Mouse (Mus musculus): ENCODE results near the gene Olfr372. TPM values are rescaled to one million over a fixed set of nuclear protein-coding genes. Genes with fewer than 3 reads are reported as not detected.
A peak's percentile ranks its signal among the peaks of the same experiment; 100 is the strongest.
"Not testable (repeated sequence)": the region's sequence is repeated elsewhere in the genome, so short reads cannot be mapped to it uniquely, and the experiment has no call there.

The Olfr372 gene
- polyA plus RNA-seq, 1 experiment from 2014 or later, result not detected

GRCm38 (mm10) chr8:72066819-72067399, 25.9 kb downstream of the Olfr372 start:
- not testable (repeated sequence) for DNase-seq (ENCODE audit: low spot score); H3K27me3 ChIP-seq (replicated peaks; ENCODE audit: control insufficient read depth, insufficient read depth, low read length); H3K27ac ChIP-seq (ENCODE audit: low read depth, low read length); H3K9me3 ChIP-seq (ENCODE audit: control insufficient read depth, low read length); H3K4me3 ChIP-seq (ENCODE audit: low read depth, low read length); ATAC-seq (replicated peaks; ENCODE audit: low FRiP score); H3K36me3 ChIP-seq (ENCODE audit: control insufficient read depth, insufficient read depth, low read length); H3K9ac ChIP-seq (ENCODE audit: low read depth, low read length); H3K4me2 ChIP-seq; H3K4me1 ChIP-seq (replicated peaks; ENCODE audit: control insufficient read depth, insufficient read depth, low read length)
- 76% methylated on average over 1 of the region's 1 CpGs for WGBS

GRCm38 (mm10) chr8:72082877-72083276, 41.9 kb downstream of the Olfr372 start, which contains the start of gene Olfr373:
Gene Olfr373, plus strand, starts transcription at chr8:72083177.
- H3K4me1 ChIP-seq (replicated peaks; ENCODE audit: control insufficient read depth, insufficient read depth, low read length); ATAC-seq (replicated peaks; ENCODE audit: low FRiP score); DNase-seq (ENCODE audit: low spot score); H3K36me3 ChIP-seq (ENCODE audit: control insufficient read depth, insufficient read depth, low read length); H3K27me3 ChIP-seq (replicated peaks; ENCODE audit: control insufficient read depth, insufficient read depth, low read length); H3K4me3 ChIP-seq (ENCODE audit: low read depth, low read length); H3K27ac ChIP-seq (ENCODE audit: low read depth, low read length); H3K9me3 ChIP-seq (ENCODE audit: control insufficient read depth, low read length); H3K9ac ChIP-seq (ENCODE audit: low read depth, low read length); H3K4me2 ChIP-seq: not testable (repeated sequence)

GRCm38 (mm10) chr8:72084744-72085143, 43.7 kb downstream of the Olfr372 start:
- H3K27ac ChIP-seq (ENCODE audit: low read depth, low read length), result no peak overlapping the region
- H3K4me3 ChIP-seq (ENCODE audit: low read depth, low read length), result no peak overlapping the region
- 57% methylated on average over 5 of the region's 5 CpGs for WGBS
- H3K4me2 ChIP-seq, result no peak overlapping the region
- H3K27me3 ChIP-seq (replicated peaks; ENCODE audit: control insufficient read depth, insufficient read depth, low read length), result no peaks in the 10 kb centered on the region
- H3K9me3 ChIP-seq (ENCODE audit: control insufficient read depth, low read length), result no peaks in the 10 kb centered on the region
- no peak overlapping the region for H3K9ac ChIP-seq (ENCODE audit: low read depth, low read length)
- no peak for DNase-seq (ENCODE audit: low spot score)
- no peaks in the 10 kb centered on the region for H3K4me1 ChIP-seq (replicated peaks; ENCODE audit: control insufficient read depth, insufficient read depth, low read length)
- no peaks in the 10 kb centered on the region for H3K36me3 ChIP-seq (ENCODE audit: control insufficient read depth, insufficient read depth, low read length)
- ATAC-seq (replicated peaks; ENCODE audit: low FRiP score), result no peak

- not testable (repeated sequence) for H3K9me3 ChIP-seq (ENCODE audit: control insufficient read depth, low read length); H3K36me3 ChIP-seq (ENCODE audit: control insufficient read depth, insufficient read depth, low read length); H3K4me2 ChIP-seq; DNase-seq (ENCODE audit: low spot score); H3K4me1 ChIP-seq (replicated peaks; ENCODE audit: control insufficient read depth, insufficient read depth, low read length); H3K27ac ChIP-seq (ENCODE audit: low read depth, low read length); ATAC-seq (replicated peaks; ENCODE audit: low FRiP score); H3K27me3 ChIP-seq (replicated peaks; ENCODE audit: control insufficient read depth, insufficient read depth, low read length); H3K9ac ChIP-seq (ENCODE audit: low read depth, low read length); H3K4me3 ChIP-seq (ENCODE audit: low read depth, low read length)
- 70% methylated on average over 3 of the region's 3 CpGs for WGBS
These were observed 46.6 kb downstream of the Olfr372 start for GRCm38 (mm10) chr8:72087611-72088010.

GRCm38 (mm10) chr8:72096721-72097120, 55.7 kb downstream of the Olfr372 start:
- not testable (repeated sequence) for H3K27ac ChIP-seq (ENCODE audit: low read depth, low read length); H3K4me1 ChIP-seq (replicated peaks; ENCODE audit: control insufficient read depth, insufficient read depth, low read length); H3K9me3 ChIP-seq (ENCODE audit: control insufficient read depth, low read length); ATAC-seq (replicated peaks; ENCODE audit: low FRiP score); H3K36me3 ChIP-seq (ENCODE audit: control insufficient read depth, insufficient read depth, low read length); DNase-seq (ENCODE audit: low spot score); H3K9ac ChIP-seq (ENCODE audit: low read depth, low read length); H3K27me3 ChIP-seq (replicated peaks; ENCODE audit: control insufficient read depth, insufficient read depth, low read length); H3K4me2 ChIP-seq; H3K4me3 ChIP-seq (ENCODE audit: low read depth, low read length)

- H3K4me3 ChIP-seq (ENCODE audit: low read depth, low read length); DNase-seq (ENCODE audit: low spot score); H3K4me1 ChIP-seq (replicated peaks; ENCODE audit: control insufficient read depth, insufficient read depth, low read length); H3K36me3 ChIP-seq (ENCODE audit: control insufficient read depth, insufficient read depth, low read length); H3K27ac ChIP-seq (ENCODE audit: low read depth, low read length); H3K4me2 ChIP-seq; H3K9ac ChIP-seq (ENCODE audit: low read depth, low read length); H3K9me3 ChIP-seq (ENCODE audit: control insufficient read depth, low read length); H3K27me3 ChIP-seq (replicated peaks; ENCODE audit: control insufficient read depth, insufficient read depth, low read length): not testable (repeated sequence)
- WGBS, result 53% methylated on average over 6 of the region's 7 CpGs
- ATAC-seq (replicated peaks; ENCODE audit: low FRiP score), result peak; percentile 54
These were observed 58.5 kb downstream of the Olfr372 start for GRCm38 (mm10) chr8:72099377-72100103.

GRCm38 (mm10) chr8:72105165-72105564, 64.1 kb downstream of the Olfr372 start:
- no peaks in the 10 kb centered on the region for H3K36me3 ChIP-seq (ENCODE audit: control insufficient read depth, insufficient read depth, low read length)

GRCm38 (mm10) chr8:72106740-72107139, 65.7 kb downstream of the Olfr372 start, which contains the start of gene Olfr374:
Gene Olfr374, plus strand, starts transcription at chr8:72107040.
- Histone ChIP-seq H3K36me3 (ENCODE audit: control insufficient read depth, insufficient read depth, low read length) (no peaks in the 10 kb centered on the region), H3K4me2 (no peak within 1 kb of the TSS), H3K9me3 (ENCODE audit: control insufficient read depth, low read length) (peaks cover 3% of the 10 kb centered on the region; the same call in 1 of the 2 replicates), H3K4me1 (replicated peaks; ENCODE audit: control insufficient read depth, insufficient read depth, low read length) (no peaks in the 10 kb centered on the region), H3K4me3 (ENCODE audit: low read depth, low read length) (no peak within 1 kb of the TSS), H3K27ac (ENCODE audit: low read depth, low read length) (no peak within 1 kb of the TSS), H3K9ac (ENCODE audit: low read depth, low read length) (no peak within 1 kb of the TSS), H3K27me3 (replicated peaks; ENCODE audit: control insufficient read depth, insufficient read depth, low read length) (no peaks in the 10 kb centered on the region)
- DNase-seq (ENCODE audit: low spot score) (no peak), ATAC-seq (replicated peaks; ENCODE audit: low FRiP score) (no peak)
- 82% methylated on average over 3 of the region's 3 CpGs for WGBS

More at GRCm38 (mm10) chr8:72105165-72105564, 64.1 kb downstream of the Olfr372 start:
- WGBS, result 25% methylated on average over 4 of the region's 4 CpGs
- Histone ChIP-seq H3K9me3 (ENCODE audit: control insufficient read depth, low read length) (peaks cover 3% of the 10 kb centered on the region; the same call in 1 of the 2 replicates), H3K9ac (ENCODE audit: low read depth, low read length) (no peak overlapping the region), H3K27me3 (replicated peaks; ENCODE audit: control insufficient read depth, insufficient read depth, low read length) (no peaks in the 10 kb centered on the region), H3K27ac (ENCODE audit: low read depth, low read length) (no peak overlapping the region), H3K4me3 (ENCODE audit: low read depth, low read length) (no peak overlapping the region), H3K4me2 (no peak overlapping the region), H3K4me1 (replicated peaks; ENCODE audit: control insufficient read depth, insufficient read depth, low read length) (no peaks in the 10 kb centered on the region)
- DNase-seq (ENCODE audit: low spot score) (no peak), ATAC-seq (replicated peaks; ENCODE audit: low FRiP score) (no peak)
